In the genomic region with DNA sequence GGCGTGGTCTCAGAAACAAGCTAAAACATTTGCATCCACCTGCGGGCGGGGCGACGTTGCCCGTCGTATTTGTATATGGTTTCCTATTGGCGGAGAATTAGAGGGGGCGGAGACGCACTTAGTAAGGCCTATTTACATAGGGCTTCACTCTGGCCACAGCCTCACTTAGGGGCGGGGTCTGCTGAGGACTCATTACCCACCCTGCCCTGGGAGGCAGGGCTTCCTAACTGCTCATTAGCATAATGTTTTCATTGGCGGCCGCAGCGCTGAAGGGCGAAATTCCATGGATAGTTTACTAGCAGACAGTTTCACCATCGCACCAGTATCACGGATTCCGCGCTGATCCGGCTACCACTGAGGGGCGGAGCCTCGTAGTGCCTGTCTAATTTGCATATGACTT, we compare ENCODE assay signal across 8 mouse cellular contexts. TPM values are rescaled to one million over a fixed set of nuclear protein-coding genes. Genes with fewer than 3 reads are reported as not detected.
DNase-seq lines count a peak whose midpoint lies in the region; ATAC-seq lines count a peak whose summit lies in the region.

No protein-coding gene starts in this region.

- H3K4me2 ChIP-seq in heart, embryonic 14.5 days (ENCODE audit: low read length) = peak overlapping the region; percentile 95
- peak overlapping the region; percentile 94 for H3K4me2 ChIP-seq in liver, embryonic 13.5 days
- peak overlapping the region; percentile 90 for H3K4me2 ChIP-seq in stomach, embryonic 16.5 days (ENCODE audit: low read depth, low read length)

- H3K4me3 ChIP-seq in heart, embryonic 14.5 days (ENCODE audit: control insufficient read depth in 1 of 2, insufficient read depth in 1 of 2, low read depth in 1 of 2, low read length in 2 of 2) = peak overlapping the region; percentile 57 to 80
- peak overlapping the region; percentile 89 for H3K4me3 ChIP-seq in liver, embryonic 13.5 days (replicated peaks)
- H3K4me3 ChIP-seq in stomach, embryonic 16.5 days (replicated peaks; ENCODE audit: low read length) = peak overlapping the region; percentile 72

- ATAC-seq in CD4-positive, CD25-positive, alpha-beta regulatory T cell, adult 4 months = peak; percentile 78
- peak; percentile 90 for ATAC-seq in heart, embryonic 14.5 days (ENCODE audit: insufficient number of reproducible peaks, insufficient read depth, low FRiP score, low read depth)
- ATAC-seq in liver, embryonic 13.5 days (ENCODE audit: low read depth) = peak; percentile 83
- ATAC-seq in stomach, embryonic 16.5 days (ENCODE audit: insufficient read depth, low FRiP score) = peak; percentile 93

- H3K36me3 ChIP-seq in heart, embryonic 14.5 days (ENCODE audit: control insufficient read depth, insufficient read depth, low read length) = 0 out of 2 replicates have a peak, but pooled peaks cover 5% of the 10 kb centered on the region
- peaks cover 14% of the 10 kb centered on the region for H3K36me3 ChIP-seq in liver, embryonic 13.5 days
- H3K36me3 ChIP-seq in stomach, embryonic 16.5 days (ENCODE audit: control insufficient read depth, insufficient read depth, low read length) = no peaks in the 10 kb centered on the region

- H3K9me3 ChIP-seq in heart, embryonic 14.5 days (ENCODE audit: control insufficient read depth, low read length) = no peaks in the 10 kb centered on the region
- no peaks in the 10 kb centered on the region for H3K9me3 ChIP-seq in liver, embryonic 13.5 days (replicated peaks)
- H3K9me3 ChIP-seq in stomach, embryonic 16.5 days (replicated peaks; ENCODE audit: control insufficient read depth, low read length) = no peaks in the 10 kb centered on the region

- H3K9ac ChIP-seq in heart, embryonic 14.5 days (ENCODE audit: low read length) = peak overlapping the region; percentile 97
- peak overlapping the region; percentile 95 for H3K9ac ChIP-seq in liver, embryonic 13.5 days
- peak overlapping the region; percentile 92 for H3K9ac ChIP-seq in stomach, embryonic 16.5 days (ENCODE audit: low read length)

- H3K27me3 ChIP-seq in heart, embryonic 14.5 days (ENCODE audit: control insufficient read depth, insufficient read depth, low read length) = no peaks in the 10 kb centered on the region
- H3K27me3 ChIP-seq in liver, embryonic 13.5 days = peaks cover 27% of the 10 kb centered on the region
- H3K27me3 ChIP-seq in stomach, embryonic 16.5 days (ENCODE audit: control insufficient read depth, insufficient read depth, low read length) = no peaks in the 10 kb centered on the region

- WGBS in heart, embryonic 14.5 days = under 1% methylated on average over 22 of the region's 22 CpGs
- WGBS in liver, embryonic 13.5 days (ENCODE audit: insufficient replicate concordance) = under 1% methylated on average over 22 of the region's 22 CpGs
- WGBS in stomach, embryonic 16.5 days = under 1% methylated on average over 22 of the region's 22 CpGs

- peak overlapping the region; percentile 97 for H3K27ac ChIP-seq in heart, embryonic 14.5 days (replicated peaks in 1 of 2; ENCODE audit: control insufficient read depth in 1 of 2, insufficient read depth in 1 of 2, low read depth in 2 of 2, low read length in 2 of 2)
- peak overlapping the region; percentile 99 for H3K27ac ChIP-seq in liver, embryonic 13.5 days
- H3K27ac ChIP-seq in stomach, embryonic 16.5 days (ENCODE audit: low read length) = peak overlapping the region; percentile 98

- H3K4me1 ChIP-seq in heart, embryonic 14.5 days (ENCODE audit: control insufficient read depth in 2 of 2, insufficient read depth in 2 of 2, low read length in 2 of 2) = peaks cover 34 to 57% of the 10 kb centered on the region in 2 experiments
- peaks cover 78% of the 10 kb centered on the region for H3K4me1 ChIP-seq in liver, embryonic 13.5 days (replicated peaks)
- H3K4me1 ChIP-seq in stomach, embryonic 16.5 days (ENCODE audit: control insufficient read depth, insufficient read depth, low read length) = peaks cover 42% of the 10 kb centered on the region

- peak; percentile 97 for DNase-seq in c-Kit-negative CD71-positive TER-119-positive erythroid progenitor cells, embryonic 14.5 days (ENCODE audit: low read depth, low spot score)
- peak; percentile 99 for DNase-seq in fibroblast of lung, adult 2 months (ENCODE audit: low read depth)
- DNase-seq in kidney, postnatal 14 days = peak; percentile 99
- peak; percentile 97 for DNase-seq in liver, embryonic 13.5 days
- peak; percentile 92 for DNase-seq in neural tube, embryonic 10.5 days (ENCODE audit: extremely low spot score, low spot score)

RNA-seq across cellular contexts. Expression of a gene that starts 0.7 kb away (rescaled TPM):
- 1 to 10 TPM; 1.2 to 2.5 TPM for polyA plus RNA-seq in CD4-positive, CD25-positive, alpha-beta regulatory T cell, adult 4 months (2017; shearing (Covaris generic))
- polyA plus RNA-seq in heart, embryonic 14.5 days (2014; fragmentation: Nextera tagmentation; extraction: Ambion mirVana) = 16.2 and 20.3 TPM in 2 replicates
- 8.2 TPM in 2 replicates for polyA plus RNA-seq in liver, embryonic 13.5 days (2015; fragmentation: Nextera tagmentation; extraction: Ambion mirVana)
- 5.6 TPM in 2 replicates for polyA plus RNA-seq in stomach, embryonic 16.5 days (2015; fragmentation: Nextera tagmentation; extraction: Ambion mirVana)

RNA-seq across cellular contexts. Expression of a gene that starts 3.5 kb away (rescaled TPM):
- polyA plus RNA-seq in CD4-positive, CD25-positive, alpha-beta regulatory T cell, adult 4 months (2017; shearing (Covaris generic)) = 100 to 1,000 TPM; 904 to 969 TPM
- polyA plus RNA-seq in heart, embryonic 14.5 days (2014; fragmentation: Nextera tagmentation; extraction: Ambion mirVana) = 265 and 275 TPM in 2 replicates
- 45.8 and 49.6 TPM in 2 replicates for polyA plus RNA-seq in liver, embryonic 13.5 days (2015; fragmentation: Nextera tagmentation; extraction: Ambion mirVana)
- 333 and 334 TPM in 2 replicates for polyA plus RNA-seq in stomach, embryonic 16.5 days (2015; fragmentation: Nextera tagmentation; extraction: Ambion mirVana)

RNA-seq across cellular contexts. Expression of a gene that starts 11.4 kb away (rescaled TPM):
- 10 to 100 TPM; 11.4 to 16.4 TPM for polyA plus RNA-seq in CD4-positive, CD25-positive, alpha-beta regulatory T cell, adult 4 months (2017; shearing (Covaris generic))
- polyA plus RNA-seq in heart, embryonic 14.5 days (2014; fragmentation: Nextera tagmentation; extraction: Ambion mirVana) = 1.6 and 1.7 TPM in 2 replicates
- polyA plus RNA-seq in liver, embryonic 13.5 days (2015; fragmentation: Nextera tagmentation; extraction: Ambion mirVana) = 6.3 and 7.4 TPM in 2 replicates
- polyA plus RNA-seq in stomach, embryonic 16.5 days (2015; fragmentation: Nextera tagmentation; extraction: Ambion mirVana) = 6.3 and 7.4 TPM in 2 replicates

RNA-seq across cellular contexts. Expression of a gene that starts 14.4 kb away (rescaled TPM):
- under 1 TPM in 1 of 2 experiments, not detected in 1; 0.58 TPM for polyA plus RNA-seq in CD4-positive, CD25-positive, alpha-beta regulatory T cell, adult 4 months (2017; shearing (Covaris generic))
- 0.09 and 0.18 TPM in 2 replicates for polyA plus RNA-seq in heart, embryonic 14.5 days (2014; fragmentation: Nextera tagmentation; extraction: Ambion mirVana)
- 0.07 and 0.10 TPM in 2 replicates for polyA plus RNA-seq in liver, embryonic 13.5 days (2015; fragmentation: Nextera tagmentation; extraction: Ambion mirVana)
- 0.21 and 0.45 TPM in 2 replicates for polyA plus RNA-seq in stomach, embryonic 16.5 days (2015; fragmentation: Nextera tagmentation; extraction: Ambion mirVana)

RNA-seq across cellular contexts. Expression of a gene that starts 24.9 kb away (rescaled TPM):
- 10 to 100 TPM; 65.1 to 77.5 TPM for polyA plus RNA-seq in CD4-positive, CD25-positive, alpha-beta regulatory T cell, adult 4 months (2017; shearing (Covaris generic))
- 73.2 and 84.4 TPM in 2 replicates for polyA plus RNA-seq in heart, embryonic 14.5 days (2014; fragmentation: Nextera tagmentation; extraction: Ambion mirVana)
- 78.2 and 83.0 TPM in 2 replicates for polyA plus RNA-seq in liver, embryonic 13.5 days (2015; fragmentation: Nextera tagmentation; extraction: Ambion mirVana)
- 76.7 and 86.9 TPM in 2 replicates for polyA plus RNA-seq in stomach, embryonic 16.5 days (2015; fragmentation: Nextera tagmentation; extraction: Ambion mirVana)

Comparison
In these comparisons a context has a peak if more than half of its experiments do, and no peak if none do; other contexts are left out.
1. Peak in every context shown above with its lines: DNase-seq, ATAC-seq, H3K4me3 ChIP-seq and H3K27ac ChIP-seq.